Mouse (Mus musculus) neural tube, embryonic 14.5 days (tissue): ENCODE measurements around the gene Lamc2. TPM values are rescaled to one million over a fixed set of nuclear protein-coding genes. Genes with fewer than 3 reads are reported as not detected.

Experiments used
- ATAC-seq: fragments of 200-750 bp; cut with Nextera tagmentation; 2 replicates; pipeline ENCODE4 v1.8.0; 2017; ENCODE audit warnings: low read depth, mild to moderate bottlenecking, moderate TSS enrichment, moderate library complexity
- H3K27ac ChIP-seq: fragments of 300-500 bp; sonication (generic); 2 replicates; pipeline ENCODE4 v1.5.1; 2014; ENCODE audit warnings: low read depth, mild to moderate bottlenecking, control low read depth, low read length, moderate library complexity, mixed read lengths
- H3K27me3 ChIP-seq: fragments of 300-500 bp; sonication (generic); 2 replicates; pipeline ENCODE4 v1.6.1; 2014; ENCODE audit warnings: low read length; ENCODE audit not compliant: control insufficient read depth, insufficient read depth
- H3K36me3 ChIP-seq: fragments of 300-500 bp; sonication (generic); 2 replicates; pipeline ENCODE4 v1.6.1; 2014; ENCODE audit warnings: low read length, mixed read lengths; ENCODE audit not compliant: control insufficient read depth, insufficient read depth
- H3K4me1 ChIP-seq: fragments of 300-500 bp; sonication (generic); 2 replicates; pipeline ENCODE4 v1.6.1; 2014; ENCODE audit warnings: low read length; ENCODE audit not compliant: control insufficient read depth, insufficient read depth
- H3K4me2 ChIP-seq: fragments of 300-500 bp; sonication (generic); 2 replicates; pipeline ENCODE4 v1.6.1; 2014; ENCODE audit warnings: mild to moderate bottlenecking, low read depth, low read length, control low read depth
- H3K4me3 ChIP-seq: fragments of 300-500 bp; sonication (generic); 2 replicates; pipeline ENCODE4 v1.5.1; 2014; ENCODE audit warnings: low read depth, low read length, control low read depth, mixed read lengths
- H3K9ac ChIP-seq: fragments of 300-500 bp; sonication (generic); replicated peaks from 2 replicates; pipeline ENCODE4 v1.6.1; 2014; ENCODE audit warnings: low read depth, mild to moderate bottlenecking, control low read depth, low read length, mixed read lengths
- H3K9me3 ChIP-seq: fragments of 300-500 bp; sonication (generic); 2 replicates; pipeline ENCODE4 v1.6.1; 2016; ENCODE audit warnings: low read length; ENCODE audit not compliant: control insufficient read depth
- WGBS: fragments of 180-500 bp; shearing (Covaris S2); extraction: QIAGEN DNeasy Blood & Tissue Kit; methylation state at CpG from one replicate; pipeline ENCODE4 v1.1.7; 2014; 5-methylcytosine and 5-hydroxymethylcytosine counted together
- polyA plus RNA-seq: library from polyadenylated mRNA; unstranded; fragments of >200 nt; fragmentation: Nextera tagmentation; extraction: Ambion mirVana; gene quantifications from 2 replicates; pipeline ENCODE4 v1.2.1, GENCODE M21; 2014

Gene Lamc2
- polyA plus RNA-seq, 1 experiment from 2014 or later: 1.5 TPM

GRCm38 (mm10) chr1:153140747-153141228 is 45.5 kb downstream of the Lamc2 start:
- no peaks in the 10 kb centered on the region for H3K4me1 ChIP-seq
- no peak overlapping the region for H3K27ac ChIP-seq
- no peak overlapping the region for H3K4me2 ChIP-seq
- 15% methylated on average over 8 of the region's 8 CpGs for WGBS
- H3K9me3 ChIP-seq: no peaks in the 10 kb centered on the region
- no peaks in the 10 kb centered on the region for H3K36me3 ChIP-seq
- no peak overlapping the region for H3K4me3 ChIP-seq
- no peaks in the 10 kb centered on the region for H3K27me3 ChIP-seq
- H3K9ac ChIP-seq: no peak overlapping the region
- ATAC-seq: no peak

- no peak overlapping the region for H3K4me2 ChIP-seq
- H3K9ac ChIP-seq: no peak overlapping the region
- no peaks in the 10 kb centered on the region for H3K27me3 ChIP-seq
- WGBS: 80% methylated on average over 11 of the region's 11 CpGs
- H3K36me3 ChIP-seq: no peaks in the 10 kb centered on the region
- no peaks in the 10 kb centered on the region for H3K4me1 ChIP-seq
- H3K9me3 ChIP-seq: no peaks in the 10 kb centered on the region
- H3K27ac ChIP-seq: no peak overlapping the region
- no peak for ATAC-seq
- H3K4me3 ChIP-seq: no peak overlapping the region
Observed at GRCm38 (mm10) chr1:153140265-153140664, 46.0 kb downstream of the Lamc2 start.

GRCm38 (mm10) chr1:153139635-153140034 is 46.6 kb downstream of the Lamc2 start:
- Histone ChIP-seq H3K36me3 (no peaks in the 10 kb centered on the region), H3K9ac (no peak overlapping the region), H3K4me2 (no peak overlapping the region), H3K4me1 (no peaks in the 10 kb centered on the region), H3K27me3 (no peaks in the 10 kb centered on the region), H3K9me3 (no peaks in the 10 kb centered on the region), H3K27ac (no peak overlapping the region), H3K4me3 (no peak overlapping the region)
- 92% methylated on average over 7 of the region's 7 CpGs for WGBS
- ATAC-seq: no peak

GRCm38 (mm10) chr1:153138486-153138885 is 47.8 kb downstream of the Lamc2 start:
- Histone ChIP-seq H3K4me2 (no peak overlapping the region), H3K4me1 (no peaks in the 10 kb centered on the region), H3K27me3 (no peaks in the 10 kb centered on the region), H3K27ac (no peak overlapping the region), H3K36me3 (no peaks in the 10 kb centered on the region), H3K9me3 (no peaks in the 10 kb centered on the region), H3K4me3 (no peak overlapping the region), H3K9ac (no peak overlapping the region)
- ATAC-seq: 0 out of 2 replicates have a peak, but pooled peaks have one; percentile 47
- WGBS: 61% methylated on average over 5 of the region's 5 CpGs

- H3K9me3 ChIP-seq: no peaks in the 10 kb centered on the region
- H3K36me3 ChIP-seq: no peaks in the 10 kb centered on the region
- no peak overlapping the region for H3K27ac ChIP-seq
- H3K27me3 ChIP-seq: no peaks in the 10 kb centered on the region
- H3K4me1 ChIP-seq: no peaks in the 10 kb centered on the region
- ATAC-seq: no peak
- no peak overlapping the region for H3K9ac ChIP-seq
- H3K4me2 ChIP-seq: no peak overlapping the region
- H3K4me3 ChIP-seq: no peak overlapping the region
- 89% methylated on average over 13 of the region's 13 CpGs for WGBS
Observed at GRCm38 (mm10) chr1:153136647-153137046, 49.6 kb downstream of the Lamc2 start.

GRCm38 (mm10) chr1:153133865-153134781 is 52.1 kb downstream of the Lamc2 start:
- Histone ChIP-seq H3K4me1 (no peaks in the 10 kb centered on the region), H3K36me3 (no peaks in the 10 kb centered on the region), H3K4me2 (no peak overlapping the region), H3K27ac (0 out of 2 replicates have a peak overlapping the region, but pooled peaks have one; percentile 34), H3K9me3 (no peaks in the 10 kb centered on the region), H3K27me3 (no peaks in the 10 kb centered on the region), H3K4me3 (no peak overlapping the region), H3K9ac (no peak overlapping the region)
- peak; percentile 71 for ATAC-seq
- 14% methylated on average over 9 of the region's 9 CpGs for WGBS

- 87% methylated on average over 11 of the region's 11 CpGs for WGBS
- Histone ChIP-seq H3K4me3 (no peak overlapping the region), H3K27ac (no peak overlapping the region), H3K4me2 (no peak overlapping the region), H3K4me1 (no peaks in the 10 kb centered on the region), H3K27me3 (no peaks in the 10 kb centered on the region), H3K9ac (no peak overlapping the region), H3K36me3 (no peaks in the 10 kb centered on the region), H3K9me3 (no peaks in the 10 kb centered on the region)
- ATAC-seq: no peak
Observed at GRCm38 (mm10) chr1:153129992-153130713, 56.1 kb downstream of the Lamc2 start.

GRCm38 (mm10) chr1:153128780-153129179 is 57.5 kb downstream of the Lamc2 start:
- WGBS: 85% methylated on average over 8 of the region's 8 CpGs
- Histone ChIP-seq H3K27ac (no peak overlapping the region), H3K27me3 (no peaks in the 10 kb centered on the region), H3K4me3 (no peak overlapping the region), H3K9ac (no peak overlapping the region), H3K4me2 (no peak overlapping the region), H3K36me3 (no peaks in the 10 kb centered on the region), H3K4me1 (no peaks in the 10 kb centered on the region), H3K9me3 (no peaks in the 10 kb centered on the region)
- ATAC-seq: no peak

- Histone ChIP-seq H3K4me3 (no peak overlapping the region), H3K4me1 (no peaks in the 10 kb centered on the region), H3K36me3 (no peaks in the 10 kb centered on the region), H3K9me3 (no peaks in the 10 kb centered on the region), H3K27me3 (no peaks in the 10 kb centered on the region), H3K4me2 (no peak overlapping the region), H3K27ac (no peak overlapping the region), H3K9ac (no peak overlapping the region)
- 91% methylated on average over 4 of the region's 4 CpGs for WGBS
- ATAC-seq: no peak
Observed at GRCm38 (mm10) chr1:153127622-153128021, 58.6 kb downstream of the Lamc2 start.
